Mouse (Mus musculus): ENCODE measurements around the gene Hist1h2bc. TPM values are rescaled to one million over a fixed set of nuclear protein-coding genes. Genes with fewer than 3 reads are reported as not detected.

The Hist1h2bc gene
- polyA plus RNA-seq, 1 experiment, result 16.8 TPM

DNA sequence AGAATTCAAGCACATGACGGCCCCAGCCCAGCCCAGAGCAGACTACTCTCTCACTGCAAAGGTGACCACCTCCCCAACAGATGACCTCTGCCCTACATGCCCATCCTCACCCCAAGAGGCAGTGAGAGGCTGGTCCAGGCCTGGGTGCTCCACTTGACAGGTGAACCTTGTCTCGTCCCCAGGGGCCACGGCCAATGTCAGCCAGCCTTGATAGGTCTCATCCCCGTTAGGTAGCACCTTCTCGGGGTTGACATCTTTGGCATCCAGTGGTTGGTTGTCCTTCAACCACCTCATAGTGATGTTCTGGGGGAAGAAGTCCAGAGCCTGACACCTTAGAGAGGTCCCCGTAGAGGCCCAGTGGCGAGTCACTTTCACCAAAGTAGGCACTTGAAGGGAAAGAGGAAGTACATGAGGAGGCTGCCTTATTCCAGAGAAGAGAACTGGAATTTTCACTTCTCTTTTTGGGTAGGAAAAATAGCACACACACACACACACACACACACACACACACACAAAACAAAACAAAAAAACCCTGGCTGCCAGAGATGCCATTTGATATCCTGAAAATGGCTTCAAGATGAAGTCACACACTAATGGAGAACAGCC, 21.9 kb downstream of the Hist1h2bc start:
- Histone ChIP-seq H3ac (ENCODE audit: control insufficient read depth, insufficient read length, low read depth) (no peak overlapping the region), H3K79me3 (ENCODE audit: low read depth) (no peaks in the 10 kb centered on the region), H3K36me3 (ENCODE audit: control insufficient read depth, insufficient read depth) (no peaks in the 10 kb centered on the region), H3K79me2 (ENCODE audit: control insufficient read depth, insufficient read depth) (no peaks in the 10 kb centered on the region), H3K27me3 (ENCODE audit: control insufficient read depth, insufficient read depth, insufficient read length) (no peaks in the 10 kb centered on the region), H3K4me3 (ENCODE audit: insufficient read depth, poor library complexity, severe bottlenecking) (no peak overlapping the region)
- TF ChIP-seq FOSL1 (IDR thresholded peaks at IDR 0.05; ENCODE audit: insufficient read depth, low read length, poor library complexity, severe bottlenecking), result no peak
- TF ChIP-seq USF1 (IDR thresholded peaks at IDR 0.05; ENCODE audit: low read depth), result no peak
- no peak for TF ChIP-seq MYOD1 (IDR thresholded peaks at IDR 0.05; ENCODE audit: control insufficient read depth, insufficient read length, low read depth)
- no peak for TF ChIP-seq MYOG (IDR thresholded peaks at IDR 0.05; ENCODE audit: control insufficient read depth, extremely low read depth, insufficient read length)
- no peak for TF ChIP-seq CTCF (IDR thresholded peaks at IDR 0.05; ENCODE audit: control insufficient read depth, insufficient read depth, insufficient read length)
- TF ChIP-seq CEBPB (IDR thresholded peaks at IDR 0.05; ENCODE audit: low read depth), result no peak
- TF ChIP-seq MAX (IDR thresholded peaks at IDR 0.05), result no peak

DNA sequence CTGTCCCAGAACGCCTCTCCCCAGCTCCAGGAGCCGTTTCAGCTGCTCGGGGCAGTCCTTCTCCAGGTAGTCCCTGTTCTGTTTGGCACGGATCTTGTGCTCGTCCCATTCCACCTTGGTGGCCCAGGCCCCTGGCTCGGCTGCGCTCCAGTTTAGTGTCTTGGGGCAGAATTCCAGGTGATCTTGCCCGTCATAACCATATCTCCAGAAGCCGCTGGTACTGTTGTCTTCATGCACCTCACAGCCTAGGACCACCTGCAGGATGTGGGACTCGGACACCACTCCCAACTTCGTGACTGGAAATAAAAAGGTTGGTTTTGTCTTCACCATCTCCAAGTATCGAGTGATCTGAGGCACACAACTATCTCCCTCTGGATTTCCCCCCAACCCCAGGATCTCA, 22.8 kb downstream of the Hist1h2bc start:
- Histone ChIP-seq H3K27me3 (ENCODE audit: control insufficient read depth, insufficient read depth, insufficient read length) (no peaks in the 10 kb centered on the region), H3K79me2 (ENCODE audit: control insufficient read depth, insufficient read depth) (no peaks in the 10 kb centered on the region), H3K79me3 (ENCODE audit: low read depth) (no peaks in the 10 kb centered on the region), H3ac (ENCODE audit: control insufficient read depth, insufficient read length, low read depth) (no peak overlapping the region), H3K4me3 (ENCODE audit: insufficient read depth, poor library complexity, severe bottlenecking) (no peak overlapping the region), H3K36me3 (ENCODE audit: control insufficient read depth, insufficient read depth) (no peaks in the 10 kb centered on the region)
- TF ChIP-seq USF1 (IDR thresholded peaks at IDR 0.05; ENCODE audit: low read depth) (no peak), FOSL1 (IDR thresholded peaks at IDR 0.05; ENCODE audit: insufficient read depth, low read length, poor library complexity, severe bottlenecking) (no peak), MAX (IDR thresholded peaks at IDR 0.05) (no peak), CTCF (IDR thresholded peaks at IDR 0.05; ENCODE audit: control insufficient read depth, insufficient read depth, insufficient read length) (no peak), MYOG (IDR thresholded peaks at IDR 0.05; ENCODE audit: control insufficient read depth, extremely low read depth, insufficient read length) (no peak), MYOD1 (IDR thresholded peaks at IDR 0.05; ENCODE audit: control insufficient read depth, insufficient read length, low read depth) (no peak), CEBPB (IDR thresholded peaks at IDR 0.05; ENCODE audit: low read depth) (no peak)

GRCm38 (mm10) chr13:23708041-23708440, 24.0 kb downstream of the Hist1h2bc start:
- H3K79me2 ChIP-seq (ENCODE audit: control insufficient read depth, insufficient read depth), result no peaks in the 10 kb centered on the region
- H3K79me3 ChIP-seq (ENCODE audit: low read depth), result no peaks in the 10 kb centered on the region
- H3K4me3 ChIP-seq (ENCODE audit: insufficient read depth, poor library complexity, severe bottlenecking), result no peak overlapping the region
- H3ac ChIP-seq (ENCODE audit: control insufficient read depth, insufficient read length, low read depth), result no peak overlapping the region
- H3K36me3 ChIP-seq (ENCODE audit: control insufficient read depth, insufficient read depth), result no peaks in the 10 kb centered on the region
- no peaks in the 10 kb centered on the region for H3K27me3 ChIP-seq (ENCODE audit: control insufficient read depth, insufficient read depth, insufficient read length)
- TF ChIP-seq CTCF (IDR thresholded peaks at IDR 0.05; ENCODE audit: control insufficient read depth, insufficient read depth, insufficient read length) (no peak), MYOD1 (IDR thresholded peaks at IDR 0.05; ENCODE audit: control insufficient read depth, insufficient read length, low read depth) (no peak), USF1 (IDR thresholded peaks at IDR 0.05; ENCODE audit: low read depth) (no peak), MAX (IDR thresholded peaks at IDR 0.05) (no peak), FOSL1 (IDR thresholded peaks at IDR 0.05; ENCODE audit: insufficient read depth, low read length, poor library complexity, severe bottlenecking) (no peak), MYOG (IDR thresholded peaks at IDR 0.05; ENCODE audit: control insufficient read depth, extremely low read depth, insufficient read length) (no peak), CEBPB (IDR thresholded peaks at IDR 0.05; ENCODE audit: low read depth) (no peak)

DNA sequence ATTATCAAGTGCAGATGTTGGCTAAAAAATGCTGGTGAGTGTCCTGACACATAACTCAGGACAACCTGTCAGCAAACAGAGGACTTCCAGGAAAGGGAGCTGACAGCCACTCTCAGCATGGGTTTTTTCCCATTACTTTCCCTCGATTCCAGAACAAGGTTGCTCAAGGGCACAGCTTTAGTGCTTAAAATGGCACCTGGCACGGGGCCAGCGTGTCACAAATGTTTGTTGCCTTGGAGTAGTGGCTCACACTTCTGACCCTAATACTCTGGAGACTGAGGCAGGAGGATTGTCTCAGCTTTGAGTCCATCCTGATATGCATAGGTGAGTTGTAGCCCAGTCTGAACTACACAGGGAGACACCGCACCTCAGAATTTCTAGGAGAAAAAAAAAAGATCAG, 24.7 kb downstream of the Hist1h2bc start:
- no peak overlapping the region for H3ac ChIP-seq (ENCODE audit: control insufficient read depth, insufficient read length, low read depth)
- no peak overlapping the region for H3K4me3 ChIP-seq (ENCODE audit: insufficient read depth, poor library complexity, severe bottlenecking)
- no peaks in the 10 kb centered on the region for H3K79me3 ChIP-seq (ENCODE audit: low read depth)
- H3K36me3 ChIP-seq (ENCODE audit: control insufficient read depth, insufficient read depth), result no peaks in the 10 kb centered on the region
- H3K79me2 ChIP-seq (ENCODE audit: control insufficient read depth, insufficient read depth), result no peaks in the 10 kb centered on the region
- H3K27me3 ChIP-seq (ENCODE audit: control insufficient read depth, insufficient read depth, insufficient read length), result no peaks in the 10 kb centered on the region
- TF ChIP-seq CTCF (IDR thresholded peaks at IDR 0.05; ENCODE audit: control insufficient read depth, insufficient read depth, insufficient read length), result no peak
- TF ChIP-seq CEBPB (IDR thresholded peaks at IDR 0.05; ENCODE audit: low read depth), result no peak
- TF ChIP-seq USF1 (IDR thresholded peaks at IDR 0.05; ENCODE audit: low read depth), result no peak
- no peak for TF ChIP-seq MAX (IDR thresholded peaks at IDR 0.05)
- TF ChIP-seq MYOD1 (IDR thresholded peaks at IDR 0.05; ENCODE audit: control insufficient read depth, insufficient read length, low read depth), result no peak
- TF ChIP-seq MYOG (IDR thresholded peaks at IDR 0.05; ENCODE audit: control insufficient read depth, extremely low read depth, insufficient read length), result no peak
- TF ChIP-seq FOSL1 (IDR thresholded peaks at IDR 0.05; ENCODE audit: insufficient read depth, low read length, poor library complexity, severe bottlenecking), result no peak

- Histone ChIP-seq H3ac (ENCODE audit: control insufficient read depth, insufficient read length, low read depth) (peak overlapping the region; percentile 51), H3K4me3 (ENCODE audit: insufficient read depth, poor library complexity, severe bottlenecking) (peak overlapping the region; percentile 31), H3K79me3 (ENCODE audit: low read depth) (no peaks in the 10 kb centered on the region), H3K36me3 (ENCODE audit: control insufficient read depth, insufficient read depth) (no peaks in the 10 kb centered on the region), H3K27me3 (ENCODE audit: control insufficient read depth, insufficient read depth, insufficient read length) (no peaks in the 10 kb centered on the region), H3K79me2 (ENCODE audit: control insufficient read depth, insufficient read depth) (no peaks in the 10 kb centered on the region)
- TF ChIP-seq FOSL1 (IDR thresholded peaks at IDR 0.05; ENCODE audit: insufficient read depth, low read length, poor library complexity, severe bottlenecking), result no peak
These were observed 25.8 kb downstream of the Hist1h2bc start for GRCm38 (mm10) chr13:23709714-23710373.
